Mouse (Mus musculus): ENCODE measurements around the gene Gm13420.

GRCm38 (mm10) chr2:29787104-29787917 lies 35.8 kb upstream of the Gm13420 start, which contains the start of gene Coq4:
- TF ChIP-seq CTCF (IDR thresholded peaks at IDR 0.05; ENCODE audit: borderline replicate concordance, insufficient read depth, low read length) (no peak), POLR2A (IDR thresholded peaks at IDR 0.05; ENCODE audit: low read depth, low read length) (peak; percentile 81)

Data from embryonic fibroblast, embryonic 13.5 days (primary cell).